Mouse (Mus musculus) kidney, adult 2 months (tissue): ENCODE measurements around the gene Krt8.

ENCODE experiments used
- CTCF ChIP-seq: fragments of 200-500 bp; conservative IDR thresholded peaks from 2 replicates; pipeline ENCODE4 v1.5.1; 2011; ENCODE audit warnings: low read depth, mild to moderate bottlenecking, control low read depth, low read length, moderate library complexity, mixed read lengths; ENCODE audit not compliant: insufficient read depth, insufficient read length
- POLR2A ChIP-seq: fragments of 200-500 bp; IDR thresholded peaks from one replicate; pipeline ENCODE4 v1.6.1; 2011; ENCODE audit warnings: low read depth, low read length, control low read depth

GRCm38 (mm10) chr15:101983949-101984601 is 20.2 kb downstream of the Krt8 start:
- TF ChIP-seq CTCF (peak; percentile 99), POLR2A (no peak)
